Comparison of ENCODE assay signal across 9 mouse cellular contexts in the genomic region with DNA sequence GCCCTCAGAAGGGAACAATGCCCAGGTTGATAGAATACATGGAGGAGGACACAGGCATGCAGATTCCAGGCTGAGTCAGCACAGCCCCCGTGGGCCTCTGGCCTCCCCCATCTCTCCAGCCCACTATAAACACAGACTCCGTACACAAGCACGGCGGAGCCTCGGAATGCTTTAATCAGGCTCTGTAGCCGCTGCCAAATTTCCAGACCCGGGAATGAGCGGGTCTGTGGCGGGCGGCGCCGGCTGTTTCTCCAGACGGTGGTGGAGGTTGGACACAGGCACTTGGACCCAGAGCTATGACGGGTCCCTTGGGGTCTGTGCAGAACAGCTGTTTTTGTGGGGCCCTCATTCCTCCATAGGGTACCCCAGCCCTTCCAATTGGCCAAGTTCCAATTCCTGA. TPM values are rescaled to one million over a fixed set of nuclear protein-coding genes. Genes with fewer than 3 reads are reported as not detected.
A peak's percentile ranks its signal among the peaks of the same experiment; 100 is the strongest.
DNase-seq lines count a peak whose midpoint lies in the region; ATAC-seq lines count a peak whose summit lies in the region.
"Had no signal": no experiment of that assay in that cellular context is flagged by ENCODE, and none has a peak within 500 bp of the region (broad histone marks: within the 10 kb centered on the region; RNA-seq: fewer than 3 reads in every experiment).

No protein-coding gene starts in this region.

- no peak overlapping the region for H3K4me2 ChIP-seq in forebrain, embryonic 13.5 days
- H3K4me2 ChIP-seq in forebrain, embryonic 11.5 days (ENCODE audit: low read depth, low read length, severe bottlenecking): no peak overlapping the region

- H3K27ac ChIP-seq in forebrain, embryonic 13.5 days: no peak overlapping the region
- no peak overlapping the region for H3K27ac ChIP-seq in forebrain, embryonic 11.5 days (ENCODE audit: low read depth, low read length)
- H3K27ac ChIP-seq: liver, embryonic 14.5 days had no signal

- peaks cover 34% of the 10 kb centered on the region for H3K4me1 ChIP-seq in forebrain, embryonic 13.5 days
- H3K4me1 ChIP-seq in forebrain, embryonic 11.5 days (replicated peaks; ENCODE audit: control insufficient read depth, insufficient read depth, low read length): peaks cover 10% of the 10 kb centered on the region

- no peak for DNase-seq in forebrain, embryonic 11.5 days (ENCODE audit: low spot score)
- peak; percentile 86 for DNase-seq in Muller cell, postnatal 12 days (ENCODE audit: inconsistent ontology term)
- peak; percentile 44 to 45 for DNase-seq in frontal cortex, postnatal 10 days (ENCODE audit: low spot score in 2 of 2)
- DNase-seq in layer of hippocampus, adult 8-10 months (ENCODE audit: low spot score in 2 of 2): peak; percentile 70 to 76
- peak; percentile 67 for DNase-seq in right cerebral cortex, postnatal 25 days
- DNase-seq in adrenal gland, postnatal 10 days: no peak
- no peak for DNase-seq in adrenal gland, postnatal 14 days

- WGBS in forebrain, embryonic 13.5 days: 68% methylated on average over 14 of the region's 14 CpGs
- 87% methylated on average over 14 of the region's 14 CpGs for WGBS in forebrain, embryonic 11.5 days

- no peak overlapping the region for H3K4me3 ChIP-seq in forebrain, embryonic 13.5 days
- H3K4me3 ChIP-seq in forebrain, embryonic 11.5 days (ENCODE audit: low read depth, low read length): no peak overlapping the region

- no peaks in the 10 kb centered on the region for H3K36me3 ChIP-seq in forebrain, embryonic 13.5 days (ENCODE audit: poor library complexity, severe bottlenecking)
- no peaks in the 10 kb centered on the region for H3K36me3 ChIP-seq in forebrain, embryonic 11.5 days (ENCODE audit: control insufficient read depth, insufficient read depth, low read length)

- peak overlapping the region; percentile 5; the same call in 1 of the 2 replicates for H3K9ac ChIP-seq in forebrain, embryonic 13.5 days
- no peak overlapping the region for H3K9ac ChIP-seq in forebrain, embryonic 11.5 days (ENCODE audit: low read length)
- H3K9ac ChIP-seq: liver, embryonic 14.5 days had no signal

- no peaks in the 10 kb centered on the region for H3K27me3 ChIP-seq in forebrain, embryonic 13.5 days
- H3K27me3 ChIP-seq in forebrain, embryonic 11.5 days (ENCODE audit: control insufficient read depth, insufficient read depth, low read length): no peaks in the 10 kb centered on the region

- no peaks in the 10 kb centered on the region for H3K9me3 ChIP-seq in forebrain, embryonic 13.5 days (replicated peaks)
- H3K9me3 ChIP-seq in forebrain, embryonic 11.5 days (ENCODE audit: control insufficient read depth, low read length): no peaks in the 10 kb centered on the region

- peak; percentile 34; the same call in 1 of the 2 replicates for ATAC-seq in forebrain, embryonic 13.5 days
- no peak for ATAC-seq in forebrain, embryonic 11.5 days (replicated peaks; ENCODE audit: low FRiP score)

RNA-seq across cellular contexts. Expression of a gene that starts 20.4 kb away (rescaled TPM):
- 23.4 and 28.2 TPM in 2 replicates for polyA plus RNA-seq in forebrain, embryonic 13.5 days (2015; fragmentation: Nextera tagmentation; extraction: Ambion mirVana)
- 16.3 and 18.1 TPM in 2 replicates for polyA plus RNA-seq in forebrain, embryonic 11.5 days (2014; fragmentation: Nextera tagmentation; extraction: Ambion mirVana)
- total RNA-seq in layer of hippocampus, adult 8-10 months (2022): 100 to 1,000 TPM; 154 to 203 (median 177) TPM
- 10 to 100 TPM; 14.1 to 19.4 TPM for total RNA-seq in adrenal gland, postnatal 10 days (2021)
- total RNA-seq in adrenal gland, postnatal 14 days (2021): 19.4 and 20.6 TPM in 2 replicates

RNA-seq across cellular contexts. Expression of a gene that starts 45.6 kb away (rescaled TPM):
- polyA plus RNA-seq in forebrain, embryonic 13.5 days (2015; fragmentation: Nextera tagmentation; extraction: Ambion mirVana): 0.18 and 0.35 TPM in 2 replicates
- 0.56 TPM in 1 of 2 replicates, not detected in the other for polyA plus RNA-seq in forebrain, embryonic 11.5 days (2014; fragmentation: Nextera tagmentation; extraction: Ambion mirVana)
- 1 to 10 TPM in 1 of 4 experiments, under 1 TPM in 3; 0.31 to 1.4 (median 0.73) TPM for total RNA-seq in layer of hippocampus, adult 8-10 months (2022)
- 1 to 10 TPM in 1 of 2 experiments, under 1 TPM in 1; 0.97 to 2.0 TPM for total RNA-seq in adrenal gland, postnatal 10 days (2021)
- total RNA-seq in adrenal gland, postnatal 14 days (2021): 1.4 TPM in 1 of 2 replicates, not detected in the other

RNA-seq across cellular contexts. Expression of a gene that starts 57.8 kb away (rescaled TPM):
- 15.3 and 16.4 TPM in 2 replicates for polyA plus RNA-seq in forebrain, embryonic 13.5 days (2015; fragmentation: Nextera tagmentation; extraction: Ambion mirVana)
- polyA plus RNA-seq in forebrain, embryonic 11.5 days (2014; fragmentation: Nextera tagmentation; extraction: Ambion mirVana): 17.5 and 19.5 TPM in 2 replicates
- total RNA-seq in layer of hippocampus, adult 8-10 months (2022): 10 to 100 TPM; 48.4 to 56.6 (median 53.1) TPM
- total RNA-seq in adrenal gland, postnatal 10 days (2021): 10 to 100 TPM; 14.0 to 15.1 TPM
- 15.7 and 16.3 TPM in 2 replicates for total RNA-seq in adrenal gland, postnatal 14 days (2021)

Comparison
In these comparisons a context has a peak if more than half of its experiments do, and no peak if none do; other contexts are left out.
1. DNase-seq: peak in Muller cell, postnatal 12 days (single experiment), frontal cortex, postnatal 10 days (2 of 2), layer of hippocampus, adult 8-10 months (2 of 2) and right cerebral cortex, postnatal 25 days (single experiment); none in forebrain, embryonic 11.5 days (single experiment), adrenal gland, postnatal 10 days (single experiment) and adrenal gland, postnatal 14 days (single experiment).